Mouse (Mus musculus) mouse embryonic stem cell (cell line): ENCODE measurements around the gene Cd247.
"Not testable (repeated sequence)": the region's sequence is repeated elsewhere in the genome, so short reads cannot be mapped to it uniquely, and the experiment has no call there.

Experiments
- in situ Hi-C, 2 experiments: fragments of 300-500 bp; cut with MboI; formaldehyde crosslinking; loops; 1 replicate in 1 of 2; 3 replicates in 1 of 2; pipeline ENCODE4 v1.14.3; 2019 to 2020; ENCODE audit warnings: low sequenced_read_pairs in 2 of 2, low pct_unique_long_range_greater_than_20kb in 1 of 2, mixed read lengths in 1 of 2; ENCODE audit not compliant: unreplicated experiment in 1 of 2

The Cd247 gene

DNA sequence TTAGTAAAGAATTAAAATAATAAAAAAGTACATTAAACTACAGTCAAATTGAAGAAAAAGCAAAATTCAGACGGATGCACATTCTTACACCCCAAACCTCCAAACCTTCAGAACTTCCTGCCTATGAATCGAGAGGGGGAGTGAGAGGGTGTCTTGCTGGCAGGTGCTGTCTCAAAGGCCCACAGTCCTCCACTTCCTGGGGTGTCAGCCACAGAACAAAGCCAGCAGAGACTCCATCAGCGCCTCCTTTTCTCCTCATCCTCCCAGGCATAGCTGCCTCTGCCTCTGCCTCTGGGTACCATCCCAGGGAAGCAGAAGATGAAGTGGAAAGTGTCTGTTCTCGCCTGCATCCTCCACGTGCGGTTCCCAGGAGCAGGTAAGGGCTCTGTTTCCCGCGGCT, at the start of gene Cd247:
Gene Cd247 (plus strand): TSS at position 171 of the 400 bp plus-strand sequence.
- in situ Hi-C loops = loop anchor here in 1 of 2 experiments (25.0 kb wide), 1 partner anchor 524 kb away; no protein-coding TSS in a partner anchor

DNA sequence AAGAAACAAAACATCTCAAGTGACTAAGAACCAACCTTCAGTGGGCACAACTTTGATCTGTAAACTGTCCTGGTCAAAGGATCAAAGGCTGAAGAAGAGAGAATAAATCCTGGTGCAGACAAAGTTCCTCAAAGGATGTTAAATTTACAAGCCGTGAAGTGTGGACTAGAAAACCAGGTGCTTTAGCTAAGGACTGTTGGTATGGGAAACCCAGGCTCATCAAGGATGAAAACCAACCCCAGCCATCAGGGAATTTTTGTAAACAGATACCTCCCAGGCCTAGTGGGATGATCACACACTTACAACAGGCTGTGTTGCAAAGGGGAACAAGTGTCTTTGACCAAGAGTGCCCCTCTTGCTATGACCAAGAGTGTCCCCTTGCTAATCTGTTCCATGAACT, 49.5 kb upstream of the Cd247 start:
- in situ Hi-C loops = loop anchor here (5.0 to 25.0 kb wide), 4 partner anchors 62 to 154 kb away; no protein-coding TSS in a partner anchor

- in situ Hi-C loops = loop anchor here in 1 of 2 experiments (25.0 kb wide), 1 partner anchor 155 kb away; no protein-coding TSS in a partner anchor
Observed at GRCm38 (mm10) chr1:165741989-165742388, 46.5 kb upstream of the Cd247 start.

DNA sequence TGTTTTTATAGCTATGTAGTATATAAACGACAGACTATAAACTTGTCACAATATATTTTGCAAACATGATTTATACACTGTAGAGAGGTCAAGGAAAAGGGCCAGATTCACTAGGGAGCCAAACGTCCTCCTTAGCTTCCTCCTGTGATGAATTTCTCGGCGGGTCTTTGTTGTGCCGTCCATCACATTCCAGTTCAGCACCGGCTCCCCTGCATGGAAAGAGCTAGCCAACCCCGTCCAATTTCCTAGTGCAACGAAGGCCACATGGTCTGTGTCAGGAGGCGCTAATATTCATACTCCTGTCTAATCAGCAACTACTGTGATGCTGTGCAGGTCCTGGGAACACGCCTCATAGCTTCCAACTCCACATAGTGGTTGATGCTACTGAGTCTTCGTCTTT, 40.4 kb upstream of the Cd247 start:
- in situ Hi-C loops = loop anchor here in 1 of 2 experiments (25.0 kb wide), 1 partner anchor 161 kb away; no protein-coding TSS in a partner anchor

- in situ Hi-C loops = no loop called here
Observed at GRCm38 (mm10) chr1:165751142-165751541, 37.3 kb upstream of the Cd247 start.

DNA sequence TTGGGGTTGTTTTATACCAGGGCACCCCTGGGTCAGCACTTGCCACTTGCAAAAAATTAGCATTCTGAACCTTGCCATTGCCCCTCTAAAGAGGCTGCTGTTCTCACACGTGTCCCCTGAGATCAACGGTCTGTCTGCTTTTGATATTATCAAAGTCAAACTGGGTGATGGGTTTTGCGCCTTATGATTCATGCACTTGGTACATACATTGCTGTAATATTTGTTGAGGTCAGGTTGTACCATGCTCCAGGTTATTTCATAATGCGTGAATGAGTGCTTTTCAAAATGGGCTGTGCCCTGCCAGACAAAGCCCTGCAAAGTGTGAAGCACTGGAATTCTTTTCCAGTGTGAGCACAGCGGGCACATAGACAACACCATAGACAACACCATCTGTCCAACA, 36.6 kb upstream of the Cd247 start:
- in situ Hi-C loops = no loop called here

DNA sequence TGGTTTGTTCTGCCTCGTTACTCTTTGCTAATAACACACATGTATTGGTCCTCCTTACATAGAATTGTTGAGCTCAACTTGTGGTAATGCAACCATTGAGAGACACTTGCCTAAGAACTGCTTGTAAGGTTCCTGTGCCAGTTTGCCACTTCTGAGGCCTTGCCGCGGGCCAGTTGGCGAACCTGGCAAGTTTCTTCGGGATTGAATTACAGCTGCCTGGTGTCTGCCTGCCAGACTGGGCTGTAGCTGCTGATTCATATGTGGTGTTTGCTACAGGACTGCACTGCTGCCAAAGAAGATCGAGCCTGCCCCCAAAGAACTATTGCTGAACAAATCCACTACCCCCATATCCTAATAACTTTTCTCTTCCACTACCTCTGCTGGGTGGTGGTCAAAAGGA, 34.3 kb upstream of the Cd247 start:
- in situ Hi-C loops = no loop called here

GRCm38 (mm10) chr1:165755194-165755593, 33.3 kb upstream of the Cd247 start:
- in situ Hi-C loops = no loop called here

GRCm38 (mm10) chr1:165761522-165762305, 26.8 kb upstream of the Cd247 start:
- in situ Hi-C loops = no loop called here

GRCm38 (mm10) chr1:165762498-165762897, 26.0 kb upstream of the Cd247 start:
- in situ Hi-C loops = not testable (repeated sequence)

DNA sequence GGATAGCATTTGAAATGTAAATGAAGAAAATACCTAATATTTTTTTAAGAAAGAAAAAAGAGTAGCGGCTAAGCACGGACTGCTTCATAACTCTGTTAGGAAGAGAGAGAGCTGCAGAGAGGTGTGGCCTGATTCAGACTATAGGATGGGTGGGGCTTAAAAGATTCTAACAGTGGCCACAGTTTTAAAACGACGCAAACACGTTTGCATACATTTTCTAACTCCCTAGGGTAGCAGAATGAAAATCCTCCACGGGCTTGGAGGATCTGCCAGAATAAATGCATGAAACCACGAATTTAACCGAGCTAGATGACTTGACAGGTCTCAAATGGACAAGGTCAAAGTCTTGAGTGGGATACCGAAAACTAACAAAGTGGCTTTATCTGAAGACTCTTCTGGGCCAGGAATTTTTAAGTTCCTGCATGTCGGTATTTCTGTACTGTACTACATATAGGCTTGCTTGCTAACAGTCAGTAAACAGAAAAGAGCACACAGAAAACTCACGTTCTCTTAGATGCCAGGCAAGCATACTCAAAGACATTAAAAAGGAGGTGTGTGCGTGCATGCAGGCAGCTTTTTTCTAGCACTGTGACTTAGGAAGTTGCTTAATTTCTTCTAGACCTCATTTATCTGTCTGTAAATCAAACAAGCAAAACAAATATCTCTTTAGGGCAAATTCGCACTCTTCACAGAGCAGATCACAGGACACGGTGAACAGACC, 25.4 kb upstream of the Cd247 start:
- in situ Hi-C loops = no loop called here

GRCm38 (mm10) chr1:165763635-165764372, 24.7 kb upstream of the Cd247 start, which contains the start of gene Creg1:
Creg1 (plus strand) TSS chr1:165763746.
- in situ Hi-C loops = no loop called here

- in situ Hi-C loops = no loop called here
Observed at GRCm38 (mm10) chr1:165764571-165764970, 23.9 kb upstream of the Cd247 start.

DNA sequence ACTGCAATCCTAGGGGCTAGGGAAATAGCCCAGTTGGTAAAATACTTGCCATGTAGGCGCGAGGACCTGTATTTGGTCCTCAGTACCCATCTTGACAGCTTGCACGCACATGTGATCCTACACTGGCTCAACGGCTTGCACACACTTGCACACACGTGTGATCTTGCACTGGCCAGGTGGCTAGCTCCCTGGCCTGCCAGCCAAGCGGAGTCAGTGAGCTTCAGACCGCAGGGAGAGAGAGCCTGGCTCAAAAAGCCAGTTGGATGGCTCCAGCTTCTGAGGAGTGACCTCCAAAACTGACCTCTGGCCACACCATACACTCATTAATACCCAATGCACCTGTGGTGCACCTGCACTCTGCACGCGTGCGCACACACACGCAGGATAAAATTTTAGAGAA, 23.4 kb upstream of the Cd247 start:
- in situ Hi-C loops = no loop called here

DNA sequence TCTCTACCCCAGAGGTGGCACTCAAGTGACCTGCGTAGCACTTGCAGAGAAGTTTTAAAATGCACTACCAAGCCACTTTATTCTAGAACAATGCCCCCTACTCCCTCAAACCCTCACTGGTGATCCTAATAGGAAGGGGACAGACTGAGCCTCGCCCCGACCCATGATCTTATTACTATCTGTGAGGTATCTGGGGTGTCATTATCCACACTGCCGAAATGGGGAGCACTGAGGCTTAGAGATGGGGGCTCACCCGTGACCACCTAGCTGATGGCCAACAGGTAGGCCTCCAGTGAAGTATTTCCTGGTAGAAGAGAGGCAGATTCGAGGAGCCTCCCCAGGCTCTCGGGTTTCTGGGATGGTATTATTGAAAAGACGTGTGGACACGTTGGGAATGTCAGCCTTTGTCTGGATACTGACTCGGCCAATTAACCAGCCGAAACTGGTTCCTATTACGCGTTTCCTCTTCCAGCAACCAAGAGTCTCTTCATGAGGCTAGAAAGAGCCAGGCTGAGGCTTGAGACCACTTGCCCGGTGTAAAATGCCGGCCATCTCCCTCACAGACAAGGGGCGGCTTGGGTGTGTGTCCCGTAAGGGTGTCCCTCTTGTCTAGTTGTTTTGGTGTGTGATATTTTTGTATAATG, 22.7 kb upstream of the Cd247 start:
- in situ Hi-C loops = no loop called here

DNA sequence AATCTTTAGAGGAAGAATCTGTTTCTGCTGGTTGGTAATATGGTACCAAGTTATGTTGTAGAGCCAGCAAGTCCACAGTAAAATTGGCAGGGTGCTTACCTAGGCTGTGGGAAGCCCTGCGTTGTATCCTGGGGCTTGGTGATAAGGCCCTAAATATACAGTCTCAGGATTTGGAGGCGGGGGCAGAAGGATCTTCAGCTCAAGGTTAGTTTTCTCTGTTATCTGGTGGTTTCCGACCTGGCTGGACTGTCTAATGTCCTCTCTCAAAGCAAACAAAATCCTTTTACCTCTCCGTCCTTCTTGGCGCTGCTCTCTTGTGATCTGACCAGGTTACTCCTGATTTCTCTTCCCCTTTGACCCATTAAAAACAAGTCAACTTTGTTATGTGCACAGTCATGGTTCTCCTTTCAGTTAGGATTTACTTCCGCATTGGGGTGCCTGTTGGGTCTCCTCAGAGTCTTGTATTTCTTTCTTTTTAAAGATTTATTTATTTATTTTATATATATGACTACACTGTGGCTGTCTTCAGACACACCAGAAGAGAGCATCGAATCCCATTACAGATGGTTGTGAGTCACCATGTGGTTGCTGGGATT, 22.1 kb upstream of the Cd247 start:
- in situ Hi-C loops = no loop called here

- in situ Hi-C loops = no loop called here
Observed at GRCm38 (mm10) chr1:165768894-165769512, 19.5 kb upstream of the Cd247 start.
